Mouse (Mus musculus): ENCODE data around the gene Tmem169. TPM values are rescaled to one million over a fixed set of nuclear protein-coding genes. Genes with fewer than 3 reads are reported as not detected.

Tmem169 gene
- polyA plus RNA-seq, 1 experiment from 2014 or later = 14.2 TPM

DNA sequence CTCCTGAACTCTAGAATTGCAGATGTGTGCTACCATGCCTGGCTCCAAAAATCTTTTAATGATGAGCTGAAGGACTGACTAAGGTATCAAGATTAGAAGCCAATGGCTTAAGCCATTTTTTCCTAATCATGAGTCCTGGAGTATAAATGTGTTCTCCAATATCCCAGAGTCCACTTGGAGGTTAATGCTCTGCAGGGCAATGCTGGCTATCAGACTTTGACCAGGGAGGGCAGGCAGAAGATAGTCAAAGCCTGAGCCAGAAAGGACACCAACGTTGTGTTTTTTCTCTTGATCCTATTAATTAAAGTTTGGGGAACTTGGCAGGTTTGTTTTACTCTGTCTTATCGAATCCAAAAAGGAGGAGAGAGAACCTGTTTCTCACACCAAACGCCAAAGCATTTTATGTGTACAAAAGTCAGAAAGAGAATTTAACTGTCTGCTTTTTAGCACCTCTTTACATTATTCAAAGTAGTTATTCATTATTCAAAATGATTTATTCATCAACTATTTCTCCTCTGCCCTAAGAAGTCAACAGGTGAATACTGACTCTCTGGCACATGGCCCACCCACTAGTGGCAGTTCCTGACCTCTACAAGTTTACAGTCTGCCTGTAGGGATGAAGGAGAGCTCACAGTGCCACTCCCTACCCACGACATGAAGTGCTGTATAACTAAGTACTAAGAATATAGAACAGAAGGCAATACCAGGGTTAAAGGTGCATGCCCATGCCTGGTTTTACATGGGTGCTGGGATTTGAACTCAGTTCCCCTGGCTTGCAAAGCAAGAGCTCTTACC, 9.9 kb downstream of the Tmem169 start:
- no peak overlapping the region for H3K4me2 ChIP-seq
- H3K27ac ChIP-seq (ENCODE audit: low read depth, low read length) = no peak overlapping the region
- no peaks in the 10 kb centered on the region for H3K9me3 ChIP-seq (ENCODE audit: control insufficient read depth, low read length)
- no peak overlapping the region for H3K9ac ChIP-seq (ENCODE audit: low read length)
- H3K4me1 ChIP-seq (ENCODE audit: control insufficient read depth, insufficient read depth, low read length) = no peaks in the 10 kb centered on the region
- 75% methylated on average over 4 of the region's 4 CpGs for WGBS
- no peak overlapping the region for H3K4me3 ChIP-seq (ENCODE audit: low read depth, low read length)
- H3K27me3 ChIP-seq (ENCODE audit: control insufficient read depth, insufficient read depth, low read length) = no peaks in the 10 kb centered on the region
- DNase-seq (ENCODE audit: low spot score, missing footprints) (peak; percentile 12), ATAC-seq (ENCODE audit: low FRiP score) (no peak)
- H3K36me3 ChIP-seq (ENCODE audit: control insufficient read depth, insufficient read depth, low read length) = no peaks in the 10 kb centered on the region

DNA sequence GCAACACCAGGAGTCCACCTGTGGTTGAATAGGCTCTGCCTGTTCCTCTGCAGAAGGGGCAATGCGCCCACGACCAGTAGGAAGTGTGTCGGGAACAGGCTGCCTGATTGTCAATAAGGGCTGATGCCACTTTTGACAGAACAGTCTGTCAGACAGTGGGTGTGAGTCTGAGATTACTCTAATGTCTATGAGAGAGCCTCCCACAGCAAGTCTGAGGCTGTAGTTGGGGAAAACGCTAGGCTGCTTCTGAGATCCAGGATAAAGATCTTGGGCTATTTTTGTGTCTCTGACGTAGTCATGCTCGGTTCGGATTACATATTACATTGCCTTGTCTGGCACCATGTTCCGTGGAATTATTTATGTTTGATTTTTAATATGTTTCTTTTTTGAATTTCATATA, 11.6 kb downstream of the Tmem169 start:
- Histone ChIP-seq H3K4me2 (no peak overlapping the region), H3K27ac (ENCODE audit: low read depth, low read length) (no peak overlapping the region), H3K9me3 (ENCODE audit: control insufficient read depth, low read length) (no peaks in the 10 kb centered on the region), H3K4me3 (ENCODE audit: low read depth, low read length) (no peak overlapping the region), H3K36me3 (ENCODE audit: control insufficient read depth, insufficient read depth, low read length) (no peaks in the 10 kb centered on the region), H3K4me1 (ENCODE audit: control insufficient read depth, insufficient read depth, low read length) (no peaks in the 10 kb centered on the region), H3K27me3 (ENCODE audit: control insufficient read depth, insufficient read depth, low read length) (no peaks in the 10 kb centered on the region), H3K9ac (ENCODE audit: low read length) (no peak overlapping the region)
- WGBS = 85% methylated on average over 8 of the region's 8 CpGs
- DNase-seq (ENCODE audit: low spot score, missing footprints) = no peak
- no peak for ATAC-seq (ENCODE audit: low FRiP score)

DNA sequence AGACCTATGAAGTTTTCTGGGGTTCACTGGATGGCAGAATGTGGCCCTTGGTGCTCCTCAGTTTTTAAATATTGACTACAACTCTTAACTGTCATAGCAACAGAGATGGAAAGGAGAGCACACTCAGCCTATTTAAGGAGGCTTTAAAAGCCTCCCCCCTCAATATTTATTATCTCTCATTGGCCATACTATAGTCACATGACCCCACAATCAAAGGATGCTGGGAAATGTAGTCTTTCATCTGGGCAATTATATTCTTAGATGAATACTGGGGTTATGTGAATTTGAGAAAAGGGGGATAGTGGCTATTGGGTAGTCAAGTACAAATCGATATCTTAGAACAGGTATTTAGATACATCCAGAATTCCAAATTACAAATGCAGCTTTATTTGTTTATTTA, 17.7 kb downstream of the Tmem169 start:
- H3K27ac ChIP-seq (ENCODE audit: low read depth, low read length) = no peak overlapping the region
- H3K9me3 ChIP-seq (ENCODE audit: control insufficient read depth, low read length) = no peaks in the 10 kb centered on the region
- WGBS = 88% methylated on average over 1 of the region's 1 CpGs
- H3K4me2 ChIP-seq = no peak overlapping the region
- H3K27me3 ChIP-seq (ENCODE audit: control insufficient read depth, insufficient read depth, low read length) = no peaks in the 10 kb centered on the region
- H3K4me1 ChIP-seq (ENCODE audit: control insufficient read depth, insufficient read depth, low read length) = no peaks in the 10 kb centered on the region
- no peak for DNase-seq (ENCODE audit: low spot score, missing footprints)
- H3K36me3 ChIP-seq (ENCODE audit: control insufficient read depth, insufficient read depth, low read length) = no peaks in the 10 kb centered on the region
- H3K9ac ChIP-seq (ENCODE audit: low read length) = no peak overlapping the region
- H3K4me3 ChIP-seq (ENCODE audit: low read depth, low read length) = no peak overlapping the region
- no peak for ATAC-seq (ENCODE audit: low FRiP score)

DNA sequence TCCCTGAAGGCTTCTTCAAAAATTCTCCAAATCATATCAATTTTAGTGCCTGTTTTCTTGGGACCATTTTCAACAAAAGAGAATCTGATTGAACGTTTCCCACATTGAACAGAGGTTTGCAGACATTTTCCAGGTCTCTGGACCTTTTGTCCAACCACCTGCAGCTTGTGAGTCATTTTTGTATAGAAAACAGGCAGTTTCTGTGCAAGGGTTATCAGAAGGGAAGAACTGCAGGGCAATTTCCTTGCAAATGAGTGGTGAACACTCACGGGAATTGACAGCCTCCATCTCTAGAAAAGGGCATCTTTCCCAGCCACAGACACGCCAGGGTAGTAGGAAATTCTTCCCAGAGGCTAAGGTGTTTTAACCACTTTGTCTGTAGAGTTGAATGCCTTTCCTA, 22.1 kb downstream of the Tmem169 start:
- ATAC-seq (ENCODE audit: low FRiP score) (no peak), DNase-seq (ENCODE audit: low spot score, missing footprints) (peak; percentile 86)
- H3K27ac ChIP-seq (ENCODE audit: low read depth, low read length) = no peak overlapping the region; the same call in 1 of the 2 replicates
- H3K9ac ChIP-seq (ENCODE audit: low read length) = no peak overlapping the region
- H3K4me3 ChIP-seq (ENCODE audit: low read depth, low read length) = no peak overlapping the region
- no peaks in the 10 kb centered on the region for H3K27me3 ChIP-seq (ENCODE audit: control insufficient read depth, insufficient read depth, low read length)
- H3K4me1 ChIP-seq (ENCODE audit: control insufficient read depth, insufficient read depth, low read length) = peaks cover 7% of the 10 kb centered on the region; the same call in 1 of the 2 replicates
- H3K9me3 ChIP-seq (ENCODE audit: control insufficient read depth, low read length) = no peaks in the 10 kb centered on the region
- WGBS = 61% methylated on average over 3 of the region's 3 CpGs
- H3K4me2 ChIP-seq = no peak overlapping the region
- H3K36me3 ChIP-seq (ENCODE audit: control insufficient read depth, insufficient read depth, low read length) = no peaks in the 10 kb centered on the region

DNA sequence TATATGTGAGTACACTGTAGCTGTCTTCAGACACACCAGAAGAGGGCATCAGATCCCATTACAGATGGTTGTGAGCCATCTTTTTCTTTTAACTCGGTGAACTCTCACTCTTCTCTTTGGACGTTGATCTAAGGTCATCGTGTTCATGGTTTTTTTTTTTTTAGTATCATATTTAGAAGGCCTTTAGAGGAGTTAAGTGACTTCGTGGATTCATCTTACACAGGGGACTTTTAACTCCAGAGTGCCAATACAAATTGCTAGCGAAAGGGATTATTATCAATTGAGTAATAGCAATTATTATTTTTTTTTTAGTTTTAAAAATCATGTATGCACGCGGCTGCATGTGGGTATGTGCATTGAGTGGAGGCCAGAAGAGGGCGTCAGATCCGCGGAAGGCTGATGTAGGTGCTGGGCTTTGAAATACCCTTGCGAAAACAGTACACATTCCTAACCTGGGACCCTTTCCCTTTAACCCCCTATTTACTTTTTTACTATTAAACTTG, 22.6 kb downstream of the Tmem169 start:
- DNase-seq (ENCODE audit: low spot score, missing footprints) = no peak
- Histone ChIP-seq H3K9ac (ENCODE audit: low read length) (peak overlapping the region; percentile 75), H3K4me3 (ENCODE audit: low read depth, low read length) (peak overlapping the region; percentile 48), H3K4me2 (peak overlapping the region; percentile 51), H3K27me3 (ENCODE audit: control insufficient read depth, insufficient read depth, low read length) (no peaks in the 10 kb centered on the region), H3K9me3 (ENCODE audit: control insufficient read depth, low read length) (no peaks in the 10 kb centered on the region), H3K4me1 (ENCODE audit: control insufficient read depth, insufficient read depth, low read length) (peaks cover 7% of the 10 kb centered on the region; the same call in 1 of the 2 replicates), H3K36me3 (ENCODE audit: control insufficient read depth, insufficient read depth, low read length) (no peaks in the 10 kb centered on the region), H3K27ac (ENCODE audit: low read depth, low read length) (peak overlapping the region; percentile 72)
- ATAC-seq (ENCODE audit: low FRiP score) = peak; percentile 87
- WGBS = 4% methylated on average over 11 of the region's 11 CpGs

DNA sequence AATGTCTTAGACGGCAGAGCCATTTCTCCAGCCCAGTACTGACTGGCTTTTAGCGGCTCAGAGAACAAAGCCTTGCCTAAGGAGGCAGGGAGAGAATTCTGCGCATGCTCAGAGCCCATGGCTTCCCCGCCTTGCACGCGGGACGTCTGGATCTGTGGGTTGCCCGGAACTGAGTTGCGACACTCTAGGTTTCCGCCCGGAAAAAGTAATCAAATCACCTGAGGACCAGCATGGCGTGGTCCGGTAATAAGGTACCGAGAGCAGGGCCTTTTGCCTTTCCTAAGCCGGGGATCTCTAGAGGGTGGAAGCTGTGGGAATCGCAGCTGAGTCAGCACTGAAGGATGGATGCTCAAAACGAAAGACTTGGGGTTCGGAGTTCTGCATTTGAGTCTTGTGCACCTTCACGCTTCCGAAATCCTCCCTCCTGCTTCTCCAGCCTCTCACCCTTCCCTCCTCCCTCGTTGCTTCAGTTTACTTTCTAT, 23.2 kb downstream of the Tmem169 start, which contains the start of gene Xrcc5:
TSS of gene Xrcc5 (plus strand) at position 105 of the 482 bp plus-strand sequence.
- Histone ChIP-seq H3K4me1 (ENCODE audit: control insufficient read depth, insufficient read depth, low read length) (peaks cover 7% of the 10 kb centered on the region; the same call in 1 of the 2 replicates), H3K4me3 (ENCODE audit: low read depth, low read length) (peak within 1 kb of the TSS; percentile 48), H3K27ac (ENCODE audit: low read depth, low read length) (peak within 1 kb of the TSS; percentile 72), H3K9ac (ENCODE audit: low read length) (peak within 1 kb of the TSS; percentile 75), H3K9me3 (ENCODE audit: control insufficient read depth, low read length) (no peaks in the 10 kb centered on the region), H3K27me3 (ENCODE audit: control insufficient read depth, insufficient read depth, low read length) (no peaks in the 10 kb centered on the region), H3K4me2 (peak within 1 kb of the TSS; percentile 51), H3K36me3 (ENCODE audit: control insufficient read depth, insufficient read depth, low read length) (no peaks in the 10 kb centered on the region)
- ATAC-seq (ENCODE audit: low FRiP score) (peak; percentile 96), DNase-seq (ENCODE audit: low spot score, missing footprints) (peak; percentile 99)
- WGBS = under 1% methylated on average over 21 of the region's 21 CpGs

DNA sequence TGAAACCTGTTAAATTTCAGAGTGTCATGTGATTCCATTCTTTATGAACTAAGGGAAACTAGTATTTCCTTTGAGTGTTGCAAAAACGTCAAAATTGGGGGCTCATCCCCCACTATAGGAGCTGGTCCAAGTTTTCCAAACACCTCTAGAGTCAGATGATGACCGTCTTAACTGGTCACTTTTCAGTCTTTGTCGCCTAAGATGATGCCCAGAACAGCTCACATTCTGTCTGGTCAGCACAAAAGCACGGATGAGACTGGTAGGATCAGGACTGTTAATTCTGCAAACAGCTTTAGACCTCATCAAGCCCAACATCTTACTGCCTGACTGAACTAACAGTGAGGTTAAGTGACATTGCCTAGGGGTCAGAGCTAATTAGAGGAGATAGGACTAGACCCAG, 24.8 kb downstream of the Tmem169 start:
- 72% methylated on average over 4 of the region's 4 CpGs for WGBS
- Histone ChIP-seq H3K4me1 (ENCODE audit: control insufficient read depth, insufficient read depth, low read length) (peaks cover 7% of the 10 kb centered on the region; the same call in 1 of the 2 replicates), H3K9ac (ENCODE audit: low read length) (no peak overlapping the region), H3K9me3 (ENCODE audit: control insufficient read depth, low read length) (no peaks in the 10 kb centered on the region), H3K27ac (ENCODE audit: low read depth, low read length) (no peak overlapping the region), H3K4me2 (no peak overlapping the region), H3K36me3 (ENCODE audit: control insufficient read depth, insufficient read depth, low read length) (no peaks in the 10 kb centered on the region), H3K4me3 (ENCODE audit: low read depth, low read length) (no peak overlapping the region), H3K27me3 (ENCODE audit: control insufficient read depth, insufficient read depth, low read length) (no peaks in the 10 kb centered on the region)
- no peak for ATAC-seq (ENCODE audit: low FRiP score)
- DNase-seq (ENCODE audit: low spot score, missing footprints) = peak; percentile 68

DNA sequence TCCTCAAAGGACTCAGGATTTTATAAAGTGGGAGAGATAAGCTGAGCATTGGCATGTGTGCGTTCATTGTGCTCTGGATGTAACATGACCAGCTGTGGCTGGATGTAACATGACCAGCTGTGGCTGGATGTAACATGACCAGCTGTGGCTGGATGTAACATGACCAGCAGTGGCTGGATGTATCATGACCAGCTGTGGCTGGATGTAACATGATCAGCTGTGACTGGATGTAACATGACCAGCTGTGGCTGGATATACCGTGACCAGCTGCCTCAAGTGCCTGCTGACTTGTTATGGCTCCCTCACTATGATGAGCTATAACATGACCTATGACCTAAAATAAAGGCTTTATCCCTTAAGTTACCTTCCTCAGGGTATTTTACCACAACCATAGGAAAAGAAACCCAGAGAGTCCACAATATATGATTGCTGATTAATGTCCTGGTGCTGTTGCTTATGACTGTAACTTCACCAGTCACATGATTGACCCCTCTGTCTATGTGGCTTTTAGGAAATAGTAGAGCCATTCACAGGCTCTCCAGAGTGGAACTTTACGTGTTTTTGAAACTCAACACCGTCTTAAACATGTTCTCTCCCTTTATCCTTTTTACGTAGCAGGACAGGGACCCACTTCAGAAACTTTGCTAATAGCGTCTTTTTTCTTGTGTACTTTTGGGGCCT, 25.7 kb downstream of the Tmem169 start:
- no peaks in the 10 kb centered on the region for H3K9me3 ChIP-seq (ENCODE audit: control insufficient read depth, low read length)
- H3K4me3 ChIP-seq (ENCODE audit: low read depth, low read length) = no peak overlapping the region
- H3K36me3 ChIP-seq (ENCODE audit: control insufficient read depth, insufficient read depth, low read length) = no peaks in the 10 kb centered on the region
- H3K9ac ChIP-seq (ENCODE audit: low read length) = no peak overlapping the region
- H3K27me3 ChIP-seq (ENCODE audit: control insufficient read depth, insufficient read depth, low read length) = no peaks in the 10 kb centered on the region
- no peak overlapping the region for H3K27ac ChIP-seq (ENCODE audit: low read depth, low read length)
- H3K4me1 ChIP-seq (ENCODE audit: control insufficient read depth, insufficient read depth, low read length) = peaks cover 7% of the 10 kb centered on the region; the same call in 1 of the 2 replicates
- H3K4me2 ChIP-seq = no peak overlapping the region
- DNase-seq (ENCODE audit: low spot score, missing footprints) = peak; percentile 84
- no peak for ATAC-seq (ENCODE audit: low FRiP score)
- 64% methylated on average over 6 of the region's 6 CpGs for WGBS

Measured in midbrain, embryonic 11.5 days (tissue).